Mouse (Mus musculus): ENCODE data around the gene Usp24. TPM values are rescaled to one million over a fixed set of nuclear protein-coding genes. Genes with fewer than 3 reads are reported as not detected.

Gene Usp24
- total and polyA plus RNA-seq, 2 experiments from 2014 or later, result 5.9 to 27.3 TPM

DNA sequence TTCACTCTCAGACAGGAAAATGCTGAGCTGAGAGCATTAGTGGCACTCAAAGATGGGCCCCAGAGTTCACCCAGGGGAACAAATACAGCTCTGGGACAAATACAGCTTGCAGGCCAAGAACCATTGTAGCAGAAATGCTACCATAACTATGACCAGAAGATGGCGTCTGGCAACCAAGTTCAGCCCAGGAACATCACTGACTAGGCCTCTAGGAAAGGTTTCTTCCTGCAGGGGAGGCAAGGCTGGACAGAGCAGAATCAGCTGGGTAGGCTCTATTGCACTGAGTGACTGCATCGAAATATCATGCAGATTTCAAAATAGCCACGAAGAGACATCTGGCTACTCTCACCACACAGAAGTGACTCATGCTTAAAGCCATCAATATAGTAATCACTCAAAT lies 156.3 kb downstream of the Usp24 start:
- Histone ChIP-seq H3K9me3 (replicated peaks; ENCODE audit: control insufficient read depth, low read length) (no peaks in the 10 kb centered on the region), H3K9ac (replicated peaks; ENCODE audit: low read depth, low read length) (no peak overlapping the region), H3K27me3 (ENCODE audit: control insufficient read depth, insufficient read depth, low read length) (0 out of 2 replicates have a peak, but pooled peaks cover 6% of the 10 kb centered on the region), H3K27ac (ENCODE audit: low read depth) (no peak overlapping the region), H3K4me1 (ENCODE audit: control insufficient read depth, insufficient read depth) (no peaks in the 10 kb centered on the region), H3K4me2 (ENCODE audit: low read depth, low read length) (no peak overlapping the region), H3K36me3 (replicated peaks; ENCODE audit: control insufficient read depth, insufficient read depth, low read length) (no peaks in the 10 kb centered on the region), H3K4me3 (ENCODE audit: low read depth, low read length) (no peak overlapping the region)
- DNase-seq (ENCODE audit: low spot score) (peak; percentile 59), ATAC-seq (ENCODE audit: insufficient read depth, low read depth) (peak; percentile 78)
- WGBS, result 4% methylated on average over 3 of the region's 3 CpGs
- peak; percentile 89 for TF ChIP-seq CTCF (IDR thresholded peaks at IDR 0.05; ENCODE audit: low read depth)
- TF ChIP-seq EP300 (IDR thresholded peaks at IDR 0.05; ENCODE audit: low read depth), result no peak

DNA sequence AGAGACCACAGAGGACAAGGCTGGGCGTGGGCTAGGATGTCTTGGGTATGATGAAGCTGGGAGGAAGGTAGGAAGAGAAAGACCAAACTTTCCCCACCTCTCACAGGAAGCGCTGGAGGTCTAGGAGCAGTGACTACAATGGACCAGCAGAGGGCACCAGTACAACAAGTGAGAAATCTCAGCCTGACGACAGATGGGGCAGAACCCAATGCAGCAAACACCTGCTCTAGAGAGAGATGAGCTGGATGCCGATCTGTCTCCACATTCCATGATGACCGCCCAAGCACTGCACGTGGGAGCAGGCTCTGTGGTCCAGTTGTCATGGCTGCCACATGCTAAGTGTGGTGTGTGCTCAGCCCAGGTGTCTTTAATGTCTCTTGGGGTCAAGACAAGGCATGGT lies 158.2 kb downstream of the Usp24 start:
- under 1% methylated on average over 6 of the region's 6 CpGs for WGBS
- H3K4me3 ChIP-seq (ENCODE audit: low read depth, low read length), result no peak overlapping the region
- no peak overlapping the region for H3K27ac ChIP-seq (ENCODE audit: low read depth)
- no peaks in the 10 kb centered on the region for H3K4me1 ChIP-seq (ENCODE audit: control insufficient read depth, insufficient read depth)
- DNase-seq (ENCODE audit: low spot score), result peak; percentile 59
- ATAC-seq (ENCODE audit: insufficient read depth, low read depth), result 0 out of 2 replicates have a peak, but pooled peaks have one; percentile 25
- H3K27me3 ChIP-seq (ENCODE audit: control insufficient read depth, insufficient read depth, low read length), result 0 out of 2 replicates have a peak, but pooled peaks cover 6% of the 10 kb centered on the region
- no peak overlapping the region for H3K9ac ChIP-seq (replicated peaks; ENCODE audit: low read depth, low read length)
- no peak for TF ChIP-seq EP300 (IDR thresholded peaks at IDR 0.05; ENCODE audit: low read depth)
- TF ChIP-seq CTCF (IDR thresholded peaks at IDR 0.05; ENCODE audit: low read depth), result peak; percentile 86
- no peak overlapping the region for H3K4me2 ChIP-seq (ENCODE audit: low read depth, low read length)
- no peaks in the 10 kb centered on the region for H3K9me3 ChIP-seq (replicated peaks; ENCODE audit: control insufficient read depth, low read length)
- H3K36me3 ChIP-seq (replicated peaks; ENCODE audit: control insufficient read depth, insufficient read depth, low read length), result no peaks in the 10 kb centered on the region

DNA sequence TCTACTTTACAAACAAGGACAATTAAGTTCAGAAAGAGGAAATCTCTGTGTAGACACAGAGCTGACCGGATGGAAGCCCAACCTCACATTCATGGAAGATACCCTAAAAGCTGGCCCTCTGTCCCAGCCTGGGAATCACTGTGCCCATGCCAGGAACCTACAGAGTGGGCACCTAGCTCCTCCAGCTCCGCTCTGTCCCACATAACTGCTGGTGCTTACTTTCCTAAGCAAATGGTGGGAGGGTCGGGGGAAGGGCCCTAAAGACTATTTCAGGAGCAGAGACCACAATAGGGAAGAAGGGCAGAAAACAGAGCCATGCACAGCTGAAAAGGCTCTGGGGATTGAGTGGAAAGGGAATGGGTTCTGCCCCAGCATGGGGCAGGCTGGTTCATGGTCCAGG lies 164.5 kb downstream of the Usp24 start:
- H3K4me2 ChIP-seq (ENCODE audit: low read depth, low read length), result no peak overlapping the region
- H3K36me3 ChIP-seq (replicated peaks; ENCODE audit: control insufficient read depth, insufficient read depth, low read length), result no peaks in the 10 kb centered on the region
- no peaks in the 10 kb centered on the region for H3K4me1 ChIP-seq (ENCODE audit: control insufficient read depth, insufficient read depth)
- DNase-seq (ENCODE audit: low spot score), result no peak
- H3K27me3 ChIP-seq (ENCODE audit: control insufficient read depth, insufficient read depth, low read length), result peaks cover 38% of the 10 kb centered on the region
- TF ChIP-seq EP300 (IDR thresholded peaks at IDR 0.05; ENCODE audit: low read depth) (no peak), CTCF (IDR thresholded peaks at IDR 0.05; ENCODE audit: low read depth) (no peak)
- 69% methylated on average over 3 of the region's 3 CpGs for WGBS
- no peak for ATAC-seq (ENCODE audit: insufficient read depth, low read depth)
- no peak overlapping the region for H3K9ac ChIP-seq (replicated peaks; ENCODE audit: low read depth, low read length)
- no peak overlapping the region for H3K27ac ChIP-seq (ENCODE audit: low read depth)
- H3K4me3 ChIP-seq (ENCODE audit: low read depth, low read length), result no peak overlapping the region
- H3K9me3 ChIP-seq (replicated peaks; ENCODE audit: control insufficient read depth, low read length), result no peaks in the 10 kb centered on the region

DNA sequence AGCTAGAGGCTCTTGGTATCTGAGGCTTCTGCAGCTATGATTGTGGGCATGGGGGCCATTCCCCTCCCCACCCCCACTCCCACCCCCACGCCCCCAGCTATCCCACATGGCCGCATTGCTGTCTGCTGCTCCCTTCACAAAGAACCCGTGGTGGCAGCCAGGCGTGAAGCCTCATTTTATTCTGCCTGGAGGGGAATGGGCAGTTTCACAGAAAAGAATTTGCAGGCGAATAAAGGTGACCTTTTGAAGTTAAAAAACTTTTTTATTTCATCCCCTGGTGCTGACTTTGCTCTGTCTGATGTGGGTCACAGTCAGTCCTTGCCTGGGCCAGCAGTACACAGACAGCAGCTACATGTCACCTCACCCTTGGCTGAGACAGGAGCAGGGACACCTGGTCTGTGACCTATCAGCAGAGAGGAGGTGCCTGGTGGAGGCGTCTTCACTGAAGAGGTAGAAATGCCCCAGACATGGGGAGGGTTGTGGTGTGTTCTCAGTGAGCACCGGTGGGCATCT lies 167.3 kb downstream of the Usp24 start:
- Histone ChIP-seq H3K9ac (replicated peaks; ENCODE audit: low read depth, low read length) (no peak overlapping the region), H3K27ac (ENCODE audit: low read depth) (no peak overlapping the region), H3K9me3 (replicated peaks; ENCODE audit: control insufficient read depth, low read length) (no peaks in the 10 kb centered on the region), H3K4me2 (ENCODE audit: low read depth, low read length) (no peak overlapping the region), H3K27me3 (ENCODE audit: control insufficient read depth, insufficient read depth, low read length) (peaks cover 42% of the 10 kb centered on the region), H3K4me1 (ENCODE audit: control insufficient read depth, insufficient read depth) (no peaks in the 10 kb centered on the region), H3K36me3 (replicated peaks; ENCODE audit: control insufficient read depth, insufficient read depth, low read length) (no peaks in the 10 kb centered on the region), H3K4me3 (ENCODE audit: low read depth, low read length) (no peak overlapping the region)
- ATAC-seq (ENCODE audit: insufficient read depth, low read depth) (no peak), DNase-seq (ENCODE audit: low spot score) (no peak)
- WGBS, result 52% methylated on average over 7 of the region's 7 CpGs
- TF ChIP-seq EP300 (IDR thresholded peaks at IDR 0.05; ENCODE audit: low read depth) (no peak), CTCF (IDR thresholded peaks at IDR 0.05; ENCODE audit: low read depth) (no peak)

DNA sequence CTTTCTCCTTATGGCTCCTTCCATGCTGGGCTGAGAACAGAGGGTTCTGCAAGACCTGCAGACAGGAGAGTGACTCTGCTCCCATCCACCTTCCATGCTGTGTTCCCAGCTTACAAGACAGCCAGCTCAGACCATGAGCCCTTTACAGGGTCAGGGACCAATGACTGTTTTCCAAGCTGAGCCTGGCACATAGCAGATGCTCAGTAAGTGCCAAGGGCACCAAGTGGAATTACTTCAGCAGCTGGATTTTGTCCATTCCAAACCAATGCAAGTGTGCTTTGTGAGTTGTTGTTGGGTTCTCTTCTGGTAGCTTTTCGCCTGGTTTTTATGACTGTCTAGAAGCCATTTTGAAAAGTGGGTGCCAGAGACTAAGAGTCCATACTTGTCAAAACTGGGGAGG lies 167.8 kb downstream of the Usp24 start:
- no peak for DNase-seq (ENCODE audit: low spot score)
- Histone ChIP-seq H3K4me3 (ENCODE audit: low read depth, low read length) (no peak overlapping the region), H3K27me3 (ENCODE audit: control insufficient read depth, insufficient read depth, low read length) (peaks cover 42% of the 10 kb centered on the region), H3K4me1 (ENCODE audit: control insufficient read depth, insufficient read depth) (no peaks in the 10 kb centered on the region), H3K4me2 (ENCODE audit: low read depth, low read length) (no peak overlapping the region), H3K36me3 (replicated peaks; ENCODE audit: control insufficient read depth, insufficient read depth, low read length) (no peaks in the 10 kb centered on the region), H3K27ac (ENCODE audit: low read depth) (no peak overlapping the region), H3K9ac (replicated peaks; ENCODE audit: low read depth, low read length) (no peak overlapping the region), H3K9me3 (replicated peaks; ENCODE audit: control insufficient read depth, low read length) (no peaks in the 10 kb centered on the region)
- no peak for ATAC-seq (ENCODE audit: insufficient read depth, low read depth)
- WGBS, result 60% methylated on average over 1 of the region's 1 CpGs
- TF ChIP-seq EP300 (IDR thresholded peaks at IDR 0.05; ENCODE audit: low read depth) (no peak), CTCF (IDR thresholded peaks at IDR 0.05; ENCODE audit: low read depth) (no peak)

DNA sequence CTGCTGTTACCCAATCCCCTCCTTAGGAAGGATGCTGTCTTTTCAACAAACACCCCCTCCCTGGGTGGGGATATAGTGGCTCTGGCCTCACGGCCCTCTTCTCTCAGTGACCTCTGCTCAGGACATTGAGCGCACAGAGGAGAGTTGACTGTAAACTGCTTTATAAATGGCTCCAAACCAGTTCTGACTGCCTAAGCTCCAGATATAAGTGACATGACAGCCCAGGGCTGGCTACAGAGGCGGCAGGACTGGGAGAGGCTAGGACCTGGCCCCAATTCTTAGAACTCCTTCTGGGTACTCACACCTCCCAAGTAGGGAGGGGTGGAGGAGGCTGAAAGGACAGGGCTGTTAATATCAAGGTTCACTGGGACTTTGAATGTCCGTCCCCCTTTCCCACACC lies 174.6 kb downstream of the Usp24 start:
- Histone ChIP-seq H3K4me1 (ENCODE audit: control insufficient read depth, insufficient read depth) (no peaks in the 10 kb centered on the region), H3K4me3 (ENCODE audit: low read depth, low read length) (no peak overlapping the region), H3K27ac (ENCODE audit: low read depth) (no peak overlapping the region), H3K9ac (replicated peaks; ENCODE audit: low read depth, low read length) (no peak overlapping the region), H3K27me3 (ENCODE audit: control insufficient read depth, insufficient read depth, low read length) (peaks cover 13% of the 10 kb centered on the region; the same call in 1 of the 2 replicates), H3K4me2 (ENCODE audit: low read depth, low read length) (no peak overlapping the region), H3K9me3 (replicated peaks; ENCODE audit: control insufficient read depth, low read length) (no peaks in the 10 kb centered on the region), H3K36me3 (replicated peaks; ENCODE audit: control insufficient read depth, insufficient read depth, low read length) (no peaks in the 10 kb centered on the region)
- DNase-seq (ENCODE audit: low spot score), result no peak
- WGBS, result 53% methylated on average over 4 of the region's 4 CpGs
- TF ChIP-seq EP300 (IDR thresholded peaks at IDR 0.05; ENCODE audit: low read depth) (no peak), CTCF (IDR thresholded peaks at IDR 0.05; ENCODE audit: low read depth) (no peak)
- 0 out of 2 replicates have a peak, but pooled peaks have one; percentile 42 for ATAC-seq (ENCODE audit: insufficient read depth, low read depth)

Other genes starting within 250 kb of the Usp24 start
- 1.2 and 4.4 TPM in 2 replicates for gene Pcsk9, start 148.1 kb downstream of the Usp24 start, total RNA-seq (2014; rRNA removed; ENCODE audit: low replicate concordance)
- 0.05 TPM in 2 replicates for gene Pcsk9, start 148.1 kb downstream of the Usp24 start, polyA plus RNA-seq (2015; fragmentation: Nextera tagmentation; extraction: Ambion mirVana)
- gene Bsnd, start 176.1 kb downstream of the Usp24 start, total RNA-seq (2014; rRNA removed; ENCODE audit: low replicate concordance), result 0.15 TPM in 1 of 2 replicates, not detected in the other
- gene Bsnd, start 176.1 kb downstream of the Usp24 start, polyA plus RNA-seq (2015; fragmentation: Nextera tagmentation; extraction: Ambion mirVana), result not detected in 2 replicates
- gene Dhcr24, start 244.8 kb downstream of the Usp24 start, total RNA-seq (2014; rRNA removed; ENCODE audit: low replicate concordance), result 41.8 and 43.2 TPM in 2 replicates
- 1.7 and 1.9 TPM in 2 replicates for gene Dhcr24, start 244.8 kb downstream of the Usp24 start, polyA plus RNA-seq (2015; fragmentation: Nextera tagmentation; extraction: Ambion mirVana)